Mouse (Mus musculus) limb, embryonic 13.5 days (tissue): Measurements from ENCODE around the gene Tiam1. TPM values are rescaled to one million over a fixed set of nuclear protein-coding genes. Genes with fewer than 3 reads are reported as not detected.

Source experiments
- ATAC-seq: fragments of 200-750 bp; cut with Nextera tagmentation; 2 replicates; pipeline ENCODE4 v1.8.0; 2017; ENCODE audit warnings: low read depth, moderate number of reproducible peaks, moderate TSS enrichment; ENCODE audit not compliant: low FRiP score
- H3K27ac ChIP-seq: fragments of 300-500 bp; sonication (generic); 2 replicates; pipeline ENCODE4 v1.5.1; 2015; ENCODE audit warnings: inconsistent platforms, mild to moderate bottlenecking, moderate library complexity
- H3K27me3 ChIP-seq: fragments of 300-500 bp; sonication (generic); 2 replicates; pipeline ENCODE4 v1.6.1; 2015; ENCODE audit warnings: mild to moderate bottlenecking, inconsistent platforms
- H3K36me3 ChIP-seq: fragments of 300-500 bp; sonication (generic); 2 replicates; pipeline ENCODE4 v1.6.1; 2015; ENCODE audit warnings: inconsistent platforms, mild to moderate bottlenecking, moderate library complexity
- H3K4me1 ChIP-seq: fragments of 300-500 bp; sonication (generic); 2 replicates; pipeline ENCODE4 v1.6.1; 2015; ENCODE audit warnings: inconsistent platforms
- H3K4me2 ChIP-seq: fragments of 300-500 bp; sonication (generic); replicated peaks from 2 replicates; pipeline ENCODE4 v1.6.1; 2015; ENCODE audit warnings: inconsistent platforms, mild to moderate bottlenecking, moderate library complexity
- H3K4me3 ChIP-seq: fragments of 300-500 bp; sonication (generic); 2 replicates; pipeline ENCODE4 v1.5.1; 2015; ENCODE audit warnings: moderate library complexity, mild to moderate bottlenecking, inconsistent platforms
- H3K9ac ChIP-seq: fragments of 300-500 bp; sonication (generic); 2 replicates; pipeline ENCODE4 v1.6.1; 2015; ENCODE audit warnings: mild to moderate bottlenecking, inconsistent platforms
- H3K9me3 ChIP-seq: fragments of 300-500 bp; sonication (generic); 2 replicates; pipeline ENCODE4 v1.6.1; 2016; ENCODE audit warnings: inconsistent platforms
- WGBS: fragments of 180-500 bp; shearing (Covaris S2); methylation state at CpG from one replicate; pipeline ENCODE4 v1.1.7; 2015; 5-methylcytosine and 5-hydroxymethylcytosine counted together
- polyA plus RNA-seq: library from polyadenylated mRNA; unstranded; fragments of >200 nt; fragmentation: Nextera tagmentation; extraction: Ambion mirVana; gene quantifications from 2 replicates; pipeline ENCODE4 v1.2.1, GENCODE M21; 2015

Gene Tiam1
- polyA plus RNA-seq, 1 experiment from 2014 or later = 55.0 TPM

DNA sequence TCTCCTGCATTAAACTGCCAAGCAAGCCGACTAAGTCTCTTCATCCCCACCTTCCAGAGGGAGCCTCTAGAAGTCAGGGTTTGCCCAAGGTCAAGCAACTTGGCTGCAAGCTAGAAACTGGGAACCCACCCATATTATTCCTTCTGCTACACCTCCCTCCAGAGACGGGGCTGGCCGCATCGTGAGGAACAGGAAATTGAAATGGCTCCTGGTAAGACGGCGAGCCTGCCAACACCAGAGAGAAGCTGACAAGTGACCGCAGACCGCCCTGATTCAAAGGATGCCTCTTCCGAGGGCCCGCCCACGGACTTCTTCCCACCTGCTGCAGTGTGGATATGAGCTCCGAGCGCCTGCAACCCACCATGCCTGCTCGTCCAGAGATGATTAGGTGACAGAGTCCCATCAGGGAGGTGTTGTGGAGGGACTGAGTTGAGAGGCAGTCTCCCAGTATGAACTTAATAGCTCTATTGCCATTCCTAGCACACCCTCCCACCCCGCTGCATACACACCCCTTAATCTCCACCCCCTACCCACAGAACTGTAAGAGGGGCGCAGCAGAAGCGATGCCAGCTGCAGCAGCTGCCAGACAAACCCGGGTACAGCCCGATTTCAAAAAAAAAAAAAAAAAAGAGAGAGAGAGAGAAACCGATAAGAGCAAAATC is 246.6 kb downstream of the Tiam1 start:
- Histone ChIP-seq H3K4me1 (peaks cover 45% of the 10 kb centered on the region), H3K4me3 (no peak overlapping the region), H3K27me3 (no peaks in the 10 kb centered on the region), H3K4me2 (no peak overlapping the region), H3K36me3 (peaks cover 31% of the 10 kb centered on the region), H3K9ac (no peak overlapping the region), H3K9me3 (no peaks in the 10 kb centered on the region), H3K27ac (no peak overlapping the region)
- 70% methylated on average over 20 of the region's 20 CpGs for WGBS
- no peak; the same call in 1 of the 2 replicates for ATAC-seq

DNA sequence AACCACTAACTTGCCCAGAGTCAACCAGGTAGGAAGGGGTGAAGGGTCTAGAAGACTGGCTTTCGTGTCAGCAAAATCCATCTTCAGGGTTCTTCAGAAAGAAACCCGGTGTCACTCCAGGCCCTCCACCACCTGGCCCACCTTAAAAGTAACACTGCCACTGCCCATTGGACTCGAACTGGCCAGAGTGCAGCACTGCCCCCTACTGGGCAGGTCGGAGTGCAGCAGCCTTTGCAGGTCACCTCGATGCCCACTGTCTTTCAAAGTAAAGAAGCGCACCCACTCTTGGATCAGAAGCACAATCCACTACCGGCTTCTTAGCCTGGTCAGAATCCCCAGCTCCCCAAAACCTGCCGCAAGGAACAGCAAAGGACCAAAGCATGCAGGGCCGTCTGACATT is 247.2 kb downstream of the Tiam1 start:
- Histone ChIP-seq H3K27ac (no peak overlapping the region), H3K4me1 (peaks cover 39% of the 10 kb centered on the region), H3K4me3 (no peak overlapping the region), H3K9ac (no peak overlapping the region), H3K9me3 (no peaks in the 10 kb centered on the region), H3K27me3 (no peaks in the 10 kb centered on the region), H3K36me3 (peaks cover 31% of the 10 kb centered on the region), H3K4me2 (no peak overlapping the region)
- ATAC-seq = no peak
- 76% methylated on average over 9 of the region's 9 CpGs for WGBS

DNA sequence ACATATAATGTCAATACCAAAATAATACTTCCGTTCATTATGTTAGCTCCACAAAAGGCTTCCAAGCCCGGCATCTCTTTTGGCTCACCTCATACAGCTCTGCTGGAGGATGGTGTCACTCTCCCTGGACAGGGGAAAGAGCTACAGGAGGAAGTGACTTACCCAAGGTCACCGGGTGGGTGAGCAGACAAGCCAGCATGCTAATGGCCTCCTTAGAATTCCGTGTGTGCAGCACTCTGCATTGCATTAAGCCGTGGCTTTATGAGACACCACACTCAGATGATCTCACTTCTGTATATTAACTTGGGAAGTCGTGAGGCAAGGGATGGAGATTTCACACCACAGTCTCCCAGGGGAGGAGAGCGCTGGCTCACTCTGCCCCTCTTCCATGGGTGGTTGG is 248.3 kb downstream of the Tiam1 start:
- Histone ChIP-seq H3K9ac (no peak overlapping the region), H3K27me3 (no peaks in the 10 kb centered on the region), H3K36me3 (peaks cover 31% of the 10 kb centered on the region), H3K9me3 (no peaks in the 10 kb centered on the region), H3K27ac (no peak overlapping the region), H3K4me3 (no peak overlapping the region), H3K4me2 (no peak overlapping the region), H3K4me1 (peaks cover 39% of the 10 kb centered on the region)
- WGBS = 81% methylated on average over 7 of the region's 7 CpGs
- ATAC-seq = no peak

DNA sequence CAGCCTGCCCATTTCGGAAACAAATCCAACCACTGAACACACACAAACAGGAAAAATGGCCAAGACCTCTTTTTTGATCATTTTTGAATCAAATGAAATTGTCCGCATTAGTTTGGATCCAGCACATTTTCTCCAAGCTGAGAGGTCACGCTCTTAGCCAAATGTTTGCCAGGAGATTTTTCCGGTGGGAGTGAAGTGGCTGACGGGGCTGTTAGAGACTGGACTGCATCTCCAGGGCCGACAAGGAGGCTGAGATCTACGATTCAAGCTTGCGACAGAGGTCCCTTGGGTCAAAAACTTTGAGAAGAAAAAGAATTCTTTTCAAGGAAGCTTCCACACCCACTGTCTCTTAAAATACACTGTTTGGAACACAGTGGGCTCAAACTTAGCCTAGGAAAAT is 248.8 kb downstream of the Tiam1 start:
- no peak for ATAC-seq

DNA sequence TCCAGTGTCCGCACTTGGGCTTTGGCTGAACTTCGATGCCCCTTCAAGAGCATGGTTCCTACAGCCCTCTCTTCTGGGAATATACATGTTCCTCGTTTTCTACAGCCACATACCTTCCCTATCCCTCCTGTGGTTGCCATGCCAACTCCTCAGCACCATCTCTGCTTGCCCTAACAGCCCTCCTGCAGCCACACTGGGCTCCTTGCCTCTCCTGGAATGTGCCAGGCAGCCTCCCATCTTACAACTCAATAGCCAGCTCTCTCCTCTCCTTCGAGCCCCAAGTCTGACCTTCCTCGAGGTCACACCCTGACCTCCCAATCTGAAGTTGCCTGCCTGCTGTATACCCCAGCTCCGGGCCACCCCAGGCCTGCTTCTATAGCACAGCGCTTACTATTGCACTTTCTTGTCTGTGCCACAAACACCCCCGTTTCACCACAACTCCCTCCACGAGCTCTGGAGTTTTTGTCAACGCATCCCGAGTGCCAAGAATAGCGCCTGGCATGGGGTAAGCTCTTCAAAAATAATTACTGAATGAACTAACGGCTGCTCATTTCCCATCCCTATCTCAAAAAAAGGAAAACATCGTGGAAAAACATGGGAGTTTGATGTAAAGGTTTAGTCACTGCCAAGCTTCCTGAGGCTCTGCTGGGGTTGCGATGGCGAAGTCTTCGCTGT is 252.9 kb downstream of the Tiam1 start:
- Histone ChIP-seq H3K9ac (no peak overlapping the region), H3K4me3 (no peak overlapping the region), H3K36me3 (peaks cover 23% of the 10 kb centered on the region), H3K4me1 (peaks cover 29% of the 10 kb centered on the region), H3K27ac (no peak overlapping the region), H3K4me2 (no peak overlapping the region), H3K27me3 (no peaks in the 10 kb centered on the region), H3K9me3 (no peaks in the 10 kb centered on the region)
- 78% methylated on average over 17 of the region's 17 CpGs for WGBS
- no peak for ATAC-seq

More for the DNA sequence above, 248.8 kb downstream of the Tiam1 start:
- H3K9me3 ChIP-seq = no peaks in the 10 kb centered on the region
- H3K27ac ChIP-seq = no peak overlapping the region
- 77% methylated on average over 8 of the region's 8 CpGs for WGBS
- no peak overlapping the region for H3K4me3 ChIP-seq
- no peak overlapping the region for H3K4me2 ChIP-seq
- peaks cover 31% of the 10 kb centered on the region for H3K36me3 ChIP-seq
- H3K27me3 ChIP-seq = no peaks in the 10 kb centered on the region
- no peak overlapping the region for H3K9ac ChIP-seq
- H3K4me1 ChIP-seq = peaks cover 40% of the 10 kb centered on the region

DNA sequence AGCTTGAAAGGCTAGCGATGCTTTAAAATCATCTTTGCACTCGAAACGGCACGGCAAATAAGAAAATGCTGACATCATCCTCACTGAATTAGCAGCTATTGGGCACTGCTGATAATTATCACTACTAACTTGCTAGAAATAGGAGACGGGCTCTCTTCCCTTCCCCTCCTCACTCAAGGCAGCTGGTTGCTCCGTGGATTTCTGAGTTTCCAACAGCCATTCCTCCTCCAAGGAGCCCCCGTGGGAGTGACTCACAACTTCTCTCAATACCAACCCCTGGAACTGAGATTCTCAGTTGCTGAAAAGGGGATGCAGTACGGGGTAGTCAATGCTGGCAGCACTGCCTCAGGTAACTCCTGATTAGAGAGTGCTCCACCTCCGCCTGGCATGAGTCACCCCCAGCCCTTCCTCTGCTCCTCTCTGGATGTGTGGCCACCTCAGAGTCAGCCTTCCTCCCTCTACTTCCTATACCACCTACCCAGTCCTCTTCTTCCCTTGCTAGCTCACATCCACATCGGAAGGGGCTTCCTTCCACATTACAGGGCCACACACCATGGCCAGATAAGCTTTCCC is 253.6 kb downstream of the Tiam1 start:
- WGBS = 71% methylated on average over 10 of the region's 10 CpGs
- H3K4me1 ChIP-seq = peaks cover 28% of the 10 kb centered on the region
- ATAC-seq = no peak

DNA sequence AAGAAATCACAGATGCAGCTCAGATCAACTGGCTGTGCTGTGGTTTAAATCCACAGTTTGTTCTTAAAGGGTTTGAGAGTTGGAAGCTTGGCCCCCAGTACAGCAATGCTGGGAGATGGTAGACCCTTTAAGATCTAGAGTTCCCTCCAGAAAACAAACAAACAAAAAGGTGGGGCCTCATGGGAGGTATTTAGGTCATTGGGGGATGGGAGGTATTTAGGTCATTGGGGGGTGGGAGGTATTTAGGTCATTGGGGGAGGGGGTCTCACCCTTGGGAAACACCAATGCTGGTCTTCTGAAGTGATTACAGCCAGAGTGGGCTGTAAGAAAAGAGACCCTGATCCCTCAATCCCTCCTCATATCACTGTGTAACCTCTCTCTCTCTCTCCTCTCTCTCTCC is 257.0 kb downstream of the Tiam1 start:
- Histone ChIP-seq H3K36me3 (peaks cover 24% of the 10 kb centered on the region), H3K4me1 (peaks cover 45% of the 10 kb centered on the region), H3K27ac (no peak overlapping the region), H3K27me3 (no peaks in the 10 kb centered on the region), H3K4me3 (no peak overlapping the region), H3K4me2 (no peak overlapping the region), H3K9me3 (no peaks in the 10 kb centered on the region), H3K9ac (no peak overlapping the region)
- ATAC-seq = no peak

More for the DNA sequence above, 253.6 kb downstream of the Tiam1 start:
- Histone ChIP-seq H3K4me3 (no peak overlapping the region), H3K27ac (no peak overlapping the region), H3K4me2 (no peak overlapping the region), H3K9me3 (no peaks in the 10 kb centered on the region), H3K27me3 (no peaks in the 10 kb centered on the region), H3K9ac (no peak overlapping the region), H3K36me3 (peaks cover 17% of the 10 kb centered on the region)

DNA sequence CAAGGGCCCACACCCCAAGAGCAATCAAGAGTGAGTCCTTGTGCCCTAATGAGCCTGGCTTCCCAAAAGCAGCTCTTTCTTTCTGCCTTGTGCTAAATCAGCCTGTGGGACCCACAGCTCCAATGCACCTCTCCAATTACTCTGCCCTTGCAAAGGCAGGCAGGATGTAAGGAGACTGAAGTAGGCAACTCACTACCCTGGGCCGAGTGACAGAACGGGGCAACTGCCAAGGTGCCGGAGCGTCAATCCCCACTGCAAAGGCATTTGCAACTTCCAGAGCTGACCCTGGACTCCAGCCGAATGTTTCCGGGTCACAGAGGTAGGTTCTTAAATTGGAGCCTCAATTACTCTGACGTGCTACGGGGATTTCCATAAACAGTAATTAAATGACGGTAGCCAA is 257.9 kb downstream of the Tiam1 start:
- Histone ChIP-seq H3K27me3 (no peaks in the 10 kb centered on the region), H3K4me2 (no peak overlapping the region), H3K4me1 (peaks cover 42% of the 10 kb centered on the region), H3K9ac (no peak overlapping the region), H3K4me3 (no peak overlapping the region), H3K9me3 (no peaks in the 10 kb centered on the region), H3K36me3 (peaks cover 24% of the 10 kb centered on the region), H3K27ac (no peak overlapping the region)
- ATAC-seq = no peak
- WGBS = 36% methylated on average over 9 of the region's 9 CpGs

DNA sequence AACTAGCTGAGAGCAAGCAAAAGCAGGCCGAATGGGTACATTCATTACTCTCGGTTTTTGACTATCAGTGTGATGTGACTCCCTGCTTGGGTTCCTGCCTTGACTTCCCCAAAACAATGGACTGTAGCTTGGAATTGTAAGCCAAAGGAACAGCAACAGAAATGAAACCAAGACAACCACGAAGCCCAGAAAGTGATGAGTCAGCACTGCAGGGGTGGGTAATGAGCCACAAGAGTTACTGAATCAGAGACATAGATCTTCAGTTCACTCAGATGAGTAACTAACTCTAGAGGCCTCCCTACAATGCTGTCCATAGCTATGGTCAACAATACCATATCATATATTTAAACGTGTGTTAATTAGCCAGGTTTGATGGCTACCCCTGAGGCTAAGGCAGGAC is 259.7 kb downstream of the Tiam1 start:
- H3K4me3 ChIP-seq = no peak overlapping the region
- H3K4me2 ChIP-seq = no peak overlapping the region
- H3K9me3 ChIP-seq = no peaks in the 10 kb centered on the region
- H3K36me3 ChIP-seq = peaks cover 24% of the 10 kb centered on the region
- H3K9ac ChIP-seq = no peak overlapping the region
- H3K27me3 ChIP-seq = no peaks in the 10 kb centered on the region
- H3K4me1 ChIP-seq = peaks cover 32% of the 10 kb centered on the region
- WGBS = 92% methylated on average over 4 of the region's 4 CpGs
- no peak for ATAC-seq
- no peak overlapping the region for H3K27ac ChIP-seq

DNA sequence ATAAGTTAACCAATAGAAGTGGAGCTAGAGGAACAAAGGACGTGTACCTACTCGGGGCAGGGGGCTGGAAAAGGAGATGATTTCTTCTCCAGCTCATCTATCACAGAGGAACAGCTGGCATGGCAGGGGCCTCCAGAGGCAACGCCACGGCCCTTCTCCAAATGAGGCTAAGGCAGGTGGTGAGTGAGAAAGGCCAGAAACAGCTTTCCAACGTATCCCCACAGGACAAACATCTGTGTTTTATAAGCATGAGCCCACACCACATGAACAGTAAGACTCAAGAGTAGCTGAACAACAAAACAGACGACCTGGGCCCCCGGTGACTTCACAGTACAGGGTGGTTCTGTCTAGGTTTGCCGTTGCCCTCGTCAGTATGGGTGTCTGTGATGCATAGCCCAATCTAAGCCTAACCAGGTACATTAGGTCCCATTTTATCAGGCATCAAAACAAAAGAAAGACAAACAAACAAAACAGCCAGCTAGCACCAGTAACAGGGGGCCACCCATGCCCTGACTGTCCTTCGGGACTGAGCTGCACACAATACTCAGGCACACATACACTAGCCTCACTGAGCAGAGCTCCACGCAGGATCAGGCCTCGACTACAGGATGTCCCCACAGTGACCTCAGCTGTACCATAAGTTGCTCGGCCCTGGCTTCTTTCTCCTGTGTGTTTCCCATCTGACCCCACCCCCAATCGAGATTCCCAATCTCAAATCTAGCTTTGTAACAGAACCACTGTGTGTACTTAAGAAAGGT is 260.9 kb downstream of the Tiam1 start:
- H3K27ac ChIP-seq = no peak overlapping the region
- ATAC-seq = peak; percentile 72
- no peaks in the 10 kb centered on the region for H3K27me3 ChIP-seq
- WGBS = 24% methylated on average over 14 of the region's 14 CpGs
- H3K4me3 ChIP-seq = no peak overlapping the region
- H3K9me3 ChIP-seq = no peaks in the 10 kb centered on the region
- peaks cover 24% of the 10 kb centered on the region for H3K36me3 ChIP-seq
- H3K9ac ChIP-seq = no peak overlapping the region
- no peak overlapping the region for H3K4me2 ChIP-seq
- H3K4me1 ChIP-seq = peaks cover 32% of the 10 kb centered on the region

DNA sequence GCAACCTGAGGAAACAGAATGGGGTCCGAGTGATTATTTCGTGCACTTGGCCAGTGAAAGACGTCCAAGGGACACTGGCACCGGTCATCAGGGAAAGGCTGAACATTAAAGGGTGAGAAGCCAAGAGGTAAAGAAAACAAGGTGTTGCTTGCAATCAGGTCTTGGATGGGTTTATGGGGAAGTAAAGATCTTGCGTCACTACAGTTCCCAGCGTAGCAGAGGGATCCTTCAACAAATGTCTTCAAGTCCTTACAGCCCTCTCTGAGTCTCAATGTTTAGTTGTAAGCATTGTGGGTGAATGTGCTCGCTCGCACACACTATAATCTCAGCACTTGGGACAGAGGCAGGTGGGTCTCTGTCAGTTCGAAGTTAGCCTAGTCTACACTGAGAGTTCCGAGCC is 266.4 kb downstream of the Tiam1 start:
- Histone ChIP-seq H3K4me3 (no peak overlapping the region), H3K9ac (no peak overlapping the region), H3K4me1 (peaks cover 46% of the 10 kb centered on the region), H3K27ac (no peak overlapping the region), H3K4me2 (no peak overlapping the region), H3K36me3 (peaks cover 15% of the 10 kb centered on the region), H3K9me3 (peaks cover 6% of the 10 kb centered on the region; the same call in 1 of the 2 replicates), H3K27me3 (no peaks in the 10 kb centered on the region)
- ATAC-seq = no peak
- 93% methylated on average over 10 of the region's 10 CpGs for WGBS

DNA sequence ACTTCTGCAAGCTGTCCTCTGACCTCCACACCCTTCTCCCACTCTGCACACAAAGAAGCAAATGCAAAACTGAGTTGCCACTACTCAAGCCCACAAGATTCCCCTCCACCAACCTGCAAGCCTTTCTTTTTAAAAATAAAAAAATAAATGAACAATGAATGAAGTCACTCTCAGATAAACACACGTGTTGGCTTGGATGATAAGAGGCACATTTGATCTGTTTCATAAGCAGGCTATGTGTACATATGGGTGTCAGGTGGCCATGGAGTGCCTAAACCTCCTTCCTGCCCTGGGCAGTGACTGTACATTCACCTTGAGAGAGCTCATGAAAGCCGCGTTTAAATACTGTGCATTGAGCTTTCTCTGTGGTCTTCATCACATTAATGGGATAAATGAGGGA is 267.5 kb downstream of the Tiam1 start:
- no peaks in the 10 kb centered on the region for H3K27me3 ChIP-seq
- no peak overlapping the region for H3K27ac ChIP-seq
- 81% methylated on average over 3 of the region's 3 CpGs for WGBS
- H3K4me1 ChIP-seq = peaks cover 42% of the 10 kb centered on the region
- peaks cover 6% of the 10 kb centered on the region; the same call in 1 of the 2 replicates for H3K9me3 ChIP-seq
- no peak overlapping the region for H3K4me2 ChIP-seq
- ATAC-seq = no peak
- no peak overlapping the region for H3K4me3 ChIP-seq
- no peak overlapping the region for H3K9ac ChIP-seq
- H3K36me3 ChIP-seq = peaks cover 15% of the 10 kb centered on the region
